Mouse (Mus musculus): Measurements from ENCODE around the gene Kndc1.

Gene Kndc1

DNA sequence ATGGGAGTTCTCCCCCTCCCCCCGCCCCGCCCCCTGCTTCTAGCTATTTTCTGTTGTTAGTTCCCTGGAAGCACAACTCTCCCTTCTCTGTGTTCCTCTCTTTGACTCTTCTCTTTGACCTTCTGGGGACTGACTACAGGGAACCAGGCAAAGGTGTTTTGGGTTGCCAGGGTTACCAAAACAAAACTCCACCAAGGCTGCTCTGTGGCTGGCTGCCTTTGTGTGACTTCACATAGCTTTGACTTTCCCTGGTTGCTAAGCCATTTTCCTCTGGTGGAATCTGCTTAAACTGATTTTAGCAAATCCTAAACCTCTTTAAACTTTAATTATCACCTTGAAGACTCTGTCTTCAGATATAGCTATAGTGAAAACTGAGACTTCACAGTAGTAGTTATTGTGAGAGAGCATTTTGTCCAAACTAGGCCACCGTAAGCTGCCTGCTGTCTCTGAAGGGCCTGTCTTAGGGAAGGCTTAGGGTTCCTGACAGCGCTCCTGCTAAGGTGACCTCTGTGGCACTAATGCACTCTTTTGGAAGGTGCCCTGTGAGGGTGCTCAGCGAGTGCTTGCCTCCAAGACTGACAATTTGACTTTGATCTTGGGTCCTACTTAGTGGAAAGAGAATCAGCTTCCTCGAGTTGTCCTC lies 57.6 kb downstream of the Kndc1 start:
- DNase-seq (ENCODE audit: low spot score) = no peak

DNA sequence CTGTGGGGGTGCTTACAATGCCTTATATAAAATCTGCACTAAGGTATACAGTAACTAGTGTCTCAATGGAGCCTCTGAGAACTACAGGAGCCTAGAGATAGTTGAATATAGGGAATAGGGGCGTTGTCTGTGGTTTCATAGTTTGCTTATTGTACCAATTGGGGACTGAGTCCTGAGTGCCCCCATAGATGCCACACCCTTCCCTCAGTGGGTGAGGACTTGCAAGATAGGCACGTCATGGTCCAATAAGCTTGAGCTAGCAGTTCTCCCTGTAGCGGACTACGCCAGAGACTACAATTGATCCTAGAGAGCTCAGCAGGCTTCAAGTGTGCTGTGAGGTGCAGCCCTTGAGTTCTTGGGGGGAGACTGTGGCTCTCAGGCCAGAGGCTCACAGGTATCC lies 61.0 kb downstream of the Kndc1 start:
- DNase-seq (ENCODE audit: low spot score) = no peak

DNA sequence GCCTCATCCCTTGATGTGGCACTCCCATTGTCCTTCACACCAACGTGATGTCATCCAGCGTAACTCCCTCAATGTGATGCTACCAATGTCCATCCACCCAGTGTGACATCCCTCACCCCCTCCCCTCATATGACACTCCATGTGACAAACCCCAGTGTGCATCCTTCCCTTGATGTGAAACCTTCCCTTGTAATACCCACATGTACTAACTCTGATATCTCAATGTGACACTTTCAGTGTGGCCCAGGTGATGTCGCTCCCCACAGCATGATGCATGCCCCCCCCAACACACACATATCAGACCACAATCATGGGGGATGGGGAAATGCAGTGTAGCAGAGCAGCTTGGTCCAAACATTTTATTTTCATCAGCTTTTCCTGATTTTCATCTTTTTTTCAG lies 62.2 kb downstream of the Kndc1 start:
- no peak for DNase-seq (ENCODE audit: low spot score)

DNA sequence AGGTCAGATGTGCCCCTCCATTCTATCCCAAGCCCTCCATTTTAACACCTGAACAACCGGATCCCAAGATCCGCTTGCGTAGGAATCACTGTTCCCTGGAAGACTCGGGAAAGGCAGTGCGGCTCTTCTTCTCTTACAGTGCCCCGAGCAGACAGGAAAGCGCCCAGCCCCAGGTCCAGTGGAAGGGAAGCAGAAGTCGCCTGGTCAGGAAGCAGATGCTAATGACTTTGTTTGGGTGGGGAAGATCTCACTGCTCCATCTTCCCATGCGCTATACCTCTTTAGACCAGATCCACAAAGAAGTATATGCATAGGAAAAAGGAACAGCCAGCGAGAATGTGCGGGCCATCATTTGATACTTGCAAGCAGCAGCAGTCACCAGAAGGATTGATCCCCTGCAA lies 62.9 kb downstream of the Kndc1 start:
- peak; percentile 49 for DNase-seq (ENCODE audit: low spot score)

DNA sequence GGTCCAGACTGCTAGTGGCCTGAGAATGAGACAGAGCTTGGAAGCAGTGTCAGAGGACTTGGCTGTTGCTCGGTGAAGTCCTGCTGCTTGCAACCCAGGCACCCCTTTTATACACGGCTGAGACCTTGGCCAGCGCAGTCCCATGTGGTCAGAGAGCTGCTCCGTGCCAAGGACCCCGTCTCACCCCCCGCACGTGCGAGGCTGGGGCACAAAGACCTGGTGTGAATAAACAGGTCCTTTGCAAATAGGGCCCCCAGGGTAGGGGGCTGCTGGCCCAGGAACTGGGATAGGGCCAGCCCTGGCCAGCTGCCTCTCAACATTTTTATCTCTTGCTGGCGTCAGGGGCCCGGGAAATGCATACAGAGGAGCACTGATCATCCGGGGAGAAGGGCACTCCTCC lies 63.5 kb downstream of the Kndc1 start:
- peak; percentile 87 for DNase-seq (ENCODE audit: low spot score)

DNA sequence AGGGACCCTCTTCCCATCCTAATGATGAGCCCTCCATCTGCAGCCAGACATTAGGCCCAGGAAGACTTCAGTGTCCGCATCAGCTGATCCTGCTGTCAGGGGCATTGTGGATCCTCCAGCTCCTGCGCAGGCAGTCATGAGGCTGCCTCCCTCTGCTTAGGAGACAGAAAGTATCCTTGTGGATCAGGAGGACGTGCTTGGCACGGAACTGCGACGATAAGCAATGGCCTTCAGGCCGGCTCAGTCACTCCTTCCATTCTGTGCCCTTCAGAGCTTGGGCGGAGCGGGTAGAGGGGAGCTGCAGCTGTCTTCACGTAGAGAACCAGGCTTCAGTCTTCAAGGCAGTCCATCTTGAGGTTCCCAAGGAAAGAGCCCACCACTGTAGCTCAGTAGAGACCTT lies 66.6 kb downstream of the Kndc1 start:
- DNase-seq (ENCODE audit: low spot score) = peak; percentile 72

DNA sequence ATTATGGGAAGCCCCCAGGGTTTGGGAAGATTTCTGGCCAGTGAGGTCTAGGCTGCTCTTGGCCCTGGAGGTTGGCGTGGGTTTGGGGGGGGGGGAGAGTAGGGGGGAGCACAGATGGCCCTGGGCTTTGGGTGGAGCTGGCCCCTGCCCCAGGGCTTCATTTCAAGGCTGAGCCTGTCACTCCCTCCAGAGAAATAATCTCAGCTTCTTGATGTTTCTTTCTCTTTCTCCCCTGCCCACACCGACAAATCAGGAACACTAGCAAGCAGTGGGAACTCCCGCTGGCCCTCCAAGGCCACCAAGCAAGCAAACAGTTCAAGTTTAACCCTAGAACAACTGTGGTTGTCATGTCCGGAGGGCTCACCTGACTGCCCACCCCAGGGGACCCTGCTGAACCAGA lies 69.3 kb downstream of the Kndc1 start:
- peak; percentile 46 for DNase-seq (ENCODE audit: low spot score)

DNA sequence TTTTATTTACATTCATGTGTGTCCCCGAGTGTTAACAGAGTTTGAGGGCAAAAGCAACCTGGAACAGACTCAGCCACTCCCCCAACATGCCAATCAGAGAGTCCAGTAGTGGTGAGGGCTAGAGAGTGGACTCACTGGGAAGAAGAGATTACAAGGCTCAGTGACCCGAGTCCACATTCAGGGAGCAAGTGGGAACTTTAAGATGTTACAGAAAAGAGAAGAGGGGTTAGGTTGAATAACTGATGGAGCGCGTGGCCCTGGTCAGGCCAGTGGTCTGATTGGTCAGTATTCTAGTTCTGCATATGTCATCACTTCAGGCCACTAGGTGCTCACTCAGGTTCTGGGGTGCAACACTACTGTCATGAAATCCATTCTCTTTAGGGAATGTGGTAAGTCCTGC lies 72.7 kb downstream of the Kndc1 start:
- no peak for DNase-seq (ENCODE audit: low spot score)

DNA sequence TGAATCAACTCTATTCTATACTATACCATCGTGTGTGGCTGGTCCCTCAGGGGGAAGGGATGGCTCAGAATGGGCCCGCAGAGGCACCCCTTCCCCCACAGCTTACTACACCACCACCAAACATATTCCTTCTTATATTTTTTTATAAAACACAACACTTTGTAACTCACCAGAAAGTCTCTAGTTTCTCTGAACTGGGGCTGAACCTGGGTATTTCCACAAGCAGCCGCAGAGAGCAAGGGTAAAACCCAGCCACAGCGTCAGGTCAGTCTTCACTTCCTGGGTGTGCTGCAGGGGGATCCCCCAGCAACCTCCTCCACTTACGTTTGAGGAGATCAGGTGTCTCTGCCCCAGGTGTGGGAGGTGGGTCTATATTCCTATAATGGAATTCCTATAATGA lies 73.9 kb downstream of the Kndc1 start:
- DNase-seq (ENCODE audit: low spot score) = no peak

DNA sequence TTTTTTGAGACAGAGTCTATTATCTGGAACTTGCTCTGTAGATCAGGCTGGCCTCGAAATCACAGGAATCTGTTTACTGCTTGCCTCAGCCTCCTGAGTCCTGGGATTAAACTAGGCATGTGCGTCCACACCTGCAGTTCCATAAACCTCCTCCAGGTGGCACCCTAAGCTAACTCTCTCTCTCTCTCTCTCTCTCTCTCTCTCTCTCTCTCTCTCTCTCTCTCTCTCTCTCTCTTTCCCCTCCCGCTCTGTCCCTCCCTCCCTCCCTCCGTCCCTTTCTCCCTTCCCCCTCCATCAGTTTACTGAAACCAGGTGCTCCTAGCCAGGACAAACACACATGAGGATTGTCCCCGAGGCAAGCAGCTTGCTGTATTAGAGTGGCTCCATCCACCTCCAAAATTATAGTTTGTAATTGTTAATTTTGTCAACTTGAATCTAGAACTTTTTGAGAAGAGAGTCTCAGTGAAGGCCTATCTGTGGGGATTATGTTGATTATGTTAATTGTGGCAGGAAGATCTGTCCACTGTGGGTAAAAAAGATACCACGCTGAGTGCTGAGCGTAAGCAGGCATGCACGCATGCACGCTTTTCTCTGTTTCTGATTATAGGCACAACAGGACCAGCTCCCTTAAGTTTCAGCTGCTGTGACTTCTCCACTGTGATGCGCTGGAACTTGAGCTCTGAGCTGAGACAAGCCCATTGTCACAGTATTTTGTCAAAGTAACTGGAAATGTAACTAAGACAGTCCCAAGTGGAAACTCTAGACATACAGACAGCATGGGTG lies 75.0 kb downstream of the Kndc1 start:
- DNase-seq (ENCODE audit: low spot score) = peak; percentile 94

DNA sequence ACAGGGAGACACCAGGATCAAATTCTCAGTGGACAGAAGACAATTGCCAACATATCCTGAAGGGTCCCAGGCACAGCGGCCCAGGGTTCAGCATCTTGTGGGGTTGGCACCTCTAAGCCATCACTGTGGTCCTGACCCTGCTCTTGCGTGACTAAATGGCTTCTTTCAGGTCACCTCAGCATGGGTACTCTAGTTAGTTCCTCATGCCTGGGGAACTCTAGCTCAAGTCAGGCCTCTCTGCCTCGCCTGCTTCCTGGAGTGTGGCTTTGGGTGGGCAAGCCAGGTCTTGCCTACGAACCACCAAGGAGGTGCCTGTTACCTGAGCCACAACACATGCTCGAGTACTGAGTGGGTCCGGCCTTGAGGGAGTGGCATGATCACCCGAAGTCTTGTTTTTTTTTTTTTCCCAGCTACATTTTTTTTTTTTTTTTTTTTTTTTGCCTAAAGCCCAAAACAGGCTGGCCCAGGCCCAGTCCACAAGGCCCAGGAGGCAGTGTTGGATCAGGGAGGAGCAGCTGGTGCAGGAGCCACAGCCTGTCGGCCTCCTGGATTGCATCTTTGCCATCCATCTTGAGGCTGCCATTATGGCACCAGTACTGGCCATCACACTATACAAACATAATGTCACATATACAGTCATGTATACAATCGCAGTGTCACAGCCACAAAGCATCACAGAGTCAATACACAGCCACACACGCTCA lies 75.9 kb downstream of the Kndc1 start:
- no peak for DNase-seq (ENCODE audit: low spot score)

DNA sequence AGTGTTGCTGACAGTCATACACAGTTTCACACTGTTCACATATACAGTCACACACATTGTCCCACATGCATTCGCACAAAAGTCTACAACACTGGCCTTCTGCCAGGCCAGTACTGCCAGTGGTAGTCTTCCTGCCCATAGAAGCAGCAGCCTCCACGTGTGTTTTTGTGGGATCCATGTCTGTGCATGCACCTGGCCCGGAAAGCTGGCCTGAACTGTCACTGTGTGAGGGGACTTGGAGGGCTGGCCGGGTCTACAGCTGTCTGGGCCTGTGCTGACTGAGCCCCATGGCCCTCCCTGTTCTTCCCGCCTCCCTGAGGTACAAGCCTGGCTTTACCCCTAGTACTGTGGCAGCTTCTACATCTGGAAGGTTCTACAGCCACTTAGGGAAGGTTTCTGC lies 76.5 kb downstream of the Kndc1 start:
- no peak for DNase-seq (ENCODE audit: low spot score)

DNA sequence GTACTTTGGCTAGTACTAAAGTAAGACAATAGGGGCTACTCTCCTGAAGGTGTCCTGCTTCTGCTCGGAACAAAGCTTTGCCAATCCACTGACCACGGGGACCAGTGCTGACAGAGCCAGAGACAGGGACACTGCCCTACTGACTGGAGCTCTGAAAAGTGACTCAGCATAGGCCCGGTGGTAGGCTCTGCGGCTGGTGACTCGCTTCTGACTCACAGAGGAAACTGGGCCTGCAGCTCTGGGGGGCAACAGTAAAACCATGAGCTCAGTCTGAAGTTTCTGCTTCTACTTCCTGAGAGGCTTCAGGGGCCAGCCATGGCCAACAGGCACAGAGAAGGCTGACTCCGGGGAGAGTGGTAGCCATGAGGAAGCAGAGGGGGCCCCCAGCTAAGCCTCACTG lies 76.9 kb downstream of the Kndc1 start:
- DNase-seq (ENCODE audit: low spot score) = no peak

DNA sequence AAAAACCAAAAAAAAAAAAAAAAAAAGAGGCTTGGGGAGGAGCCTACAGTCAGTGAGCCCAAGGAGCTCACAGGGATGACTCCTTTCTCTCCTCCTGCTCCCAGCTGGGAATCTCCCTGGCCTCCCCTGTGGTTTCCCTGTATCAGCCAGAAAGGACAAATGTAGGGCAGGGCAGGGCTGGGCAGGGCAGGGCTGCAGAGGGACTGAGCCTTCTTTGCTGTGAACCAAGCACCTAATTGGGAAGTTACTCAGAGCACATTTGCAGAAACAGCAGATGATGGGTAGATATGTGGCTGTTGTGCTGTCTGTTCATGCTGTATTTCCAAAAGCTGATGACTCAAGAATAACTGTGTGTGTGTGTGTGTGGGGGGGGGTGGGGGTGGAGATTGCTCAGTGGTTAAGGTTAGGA lies 78.4 kb downstream of the Kndc1 start:
- DNase-seq (ENCODE audit: low spot score) = no peak

DNA sequence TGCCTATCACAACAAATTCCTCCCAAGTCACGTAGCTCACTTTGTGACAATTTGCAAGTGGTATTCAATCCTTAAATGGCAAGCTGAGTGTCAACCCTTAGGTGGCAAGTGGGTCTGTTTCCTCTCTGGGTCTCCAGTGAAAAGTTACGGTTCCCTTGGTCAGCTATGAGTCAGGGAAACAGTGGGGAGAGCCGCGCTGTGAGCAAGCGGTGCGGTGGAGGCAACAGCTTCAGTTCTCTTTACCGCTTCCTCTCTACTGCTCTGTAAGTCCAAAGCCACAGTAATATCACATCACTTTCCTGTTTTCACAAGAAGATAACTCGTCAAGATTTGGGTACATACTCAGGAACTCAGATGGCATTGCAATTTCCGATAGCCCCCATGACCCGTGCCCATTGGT lies 79.8 kb downstream of the Kndc1 start:
- DNase-seq (ENCODE audit: low spot score) = no peak

DNA sequence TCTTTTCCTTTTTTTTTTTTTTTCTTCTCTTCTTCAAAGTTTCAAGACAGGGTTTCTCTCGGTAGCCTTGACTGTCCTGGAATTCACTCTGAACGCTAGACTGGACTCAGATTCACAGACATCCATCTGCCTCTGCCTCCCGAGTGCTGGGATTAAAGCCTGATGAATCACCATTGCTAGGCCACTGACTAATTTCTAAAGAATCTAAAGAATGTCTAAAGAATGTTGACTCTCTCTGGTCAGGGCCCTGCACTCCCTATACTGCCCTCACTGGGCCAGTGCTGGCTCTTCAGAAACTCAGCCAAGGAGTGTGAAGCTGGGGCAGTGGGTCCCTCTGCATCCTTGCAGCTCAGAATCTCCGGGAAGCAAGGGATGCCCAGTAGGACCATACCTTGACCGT lies 81.0 kb downstream of the Kndc1 start:
- DNase-seq (ENCODE audit: low spot score) = no peak

DNA sequence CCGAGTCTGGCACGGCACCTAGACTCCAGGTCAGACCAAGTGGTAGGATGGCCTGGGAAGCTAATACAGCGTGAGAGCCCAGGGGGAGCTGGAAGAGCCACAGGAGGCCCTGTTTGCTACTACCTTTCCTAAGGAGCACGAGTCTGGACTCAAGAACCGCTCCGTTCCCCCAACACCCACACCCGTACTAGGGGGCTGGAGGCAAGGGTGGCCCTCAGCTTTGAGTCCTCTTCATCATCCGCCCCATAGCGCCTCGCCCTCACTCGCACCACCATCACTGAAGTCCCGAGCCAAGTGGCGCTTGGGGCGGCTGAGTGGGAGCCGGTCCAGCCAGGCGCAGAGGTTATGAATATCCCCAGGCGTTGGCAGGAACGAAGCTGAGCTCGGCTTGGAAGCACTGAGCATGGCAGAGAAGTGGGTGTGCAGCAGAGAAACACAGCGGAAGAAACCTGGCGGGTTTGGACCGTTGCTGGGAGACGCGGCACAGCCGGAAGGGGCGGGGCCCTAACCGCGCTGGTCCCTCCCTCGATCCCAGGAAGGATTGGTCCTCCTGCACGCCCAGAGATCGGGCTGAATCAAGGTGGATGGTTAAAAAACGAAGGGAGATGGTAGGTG lies 83.9 kb downstream of the Kndc1 start, which contains the start of gene 6430531B16Rik:
Gene 6430531B16Rik (minus strand): TSS at position 478 of the 615 bp plus-strand sequence.
- DNase-seq (ENCODE audit: low spot score) = peak; percentile 91

DNA sequence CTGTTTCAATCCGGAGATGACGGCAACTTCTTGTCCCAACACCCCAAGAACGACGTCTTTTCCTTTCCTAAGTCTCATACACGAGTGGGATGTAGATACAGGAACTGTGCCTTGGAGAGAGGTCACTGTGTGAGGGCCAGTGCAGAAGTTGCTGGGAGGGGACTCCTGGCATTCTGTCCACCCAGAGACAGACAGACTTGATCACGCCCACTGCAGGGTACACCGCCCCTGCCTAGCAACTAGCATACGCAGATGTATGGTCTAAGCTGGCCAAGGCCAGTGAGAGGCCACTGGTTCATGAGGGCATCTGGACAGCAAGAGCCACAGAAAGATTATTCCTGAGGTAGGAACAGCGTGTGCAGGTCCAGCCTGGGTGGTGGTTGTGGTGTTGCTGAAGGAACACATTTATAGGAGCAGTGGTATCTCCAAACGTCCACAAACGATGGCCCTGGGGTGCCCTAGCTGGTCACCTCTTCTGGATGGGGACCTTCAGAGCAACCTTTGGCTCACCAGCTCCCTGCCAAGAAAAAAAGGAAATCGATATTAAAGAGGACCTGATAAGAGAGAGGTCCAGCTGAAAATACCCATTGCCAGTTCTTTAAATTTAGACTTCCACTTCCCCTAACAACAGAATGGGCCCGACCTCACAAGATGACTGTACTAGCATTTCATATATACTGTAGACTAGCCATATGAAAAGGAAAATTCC lies 84.7 kb downstream of the Kndc1 start:
- DNase-seq (ENCODE audit: low spot score) = no peak

DNA sequence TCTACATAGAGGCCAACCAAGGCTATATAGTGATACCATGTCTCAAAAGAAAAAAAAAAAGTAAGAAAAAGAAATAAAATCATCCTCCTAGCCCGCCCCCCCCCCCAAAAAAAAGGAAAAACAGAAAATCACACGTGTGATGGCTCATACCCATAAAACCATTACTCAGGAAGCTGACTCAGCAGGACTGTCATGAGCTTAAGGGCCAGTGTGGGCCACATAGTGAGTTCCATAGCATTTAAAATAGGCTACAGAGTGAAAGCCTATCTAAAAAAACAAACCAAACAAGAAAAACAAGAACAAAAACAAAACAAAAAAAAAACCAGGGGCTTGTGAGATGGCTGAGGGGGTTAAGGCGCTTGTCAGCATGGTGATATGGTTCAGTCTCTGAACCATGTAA lies 86.3 kb downstream of the Kndc1 start:
- DNase-seq (ENCODE audit: low spot score) = no peak

DNA sequence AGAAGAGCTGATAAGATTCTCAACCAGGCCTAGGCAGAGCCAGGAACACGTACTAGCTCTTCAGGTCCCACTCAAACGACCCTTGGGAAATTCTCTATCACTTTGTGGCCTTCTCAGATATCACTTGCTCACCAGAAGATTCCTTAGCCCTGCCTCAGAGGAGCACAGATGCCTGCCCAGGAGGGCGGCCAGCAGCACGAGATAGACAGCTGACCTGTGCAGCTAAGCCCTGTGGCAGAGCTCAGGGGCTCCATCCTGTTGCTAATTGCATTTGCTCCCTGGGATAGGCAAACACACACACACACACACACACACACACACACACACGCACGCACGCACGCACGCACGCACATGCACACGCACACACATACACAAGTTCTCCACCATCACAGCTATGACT lies 87.6 kb downstream of the Kndc1 start:
- no peak for DNase-seq (ENCODE audit: low spot score)

DNA sequence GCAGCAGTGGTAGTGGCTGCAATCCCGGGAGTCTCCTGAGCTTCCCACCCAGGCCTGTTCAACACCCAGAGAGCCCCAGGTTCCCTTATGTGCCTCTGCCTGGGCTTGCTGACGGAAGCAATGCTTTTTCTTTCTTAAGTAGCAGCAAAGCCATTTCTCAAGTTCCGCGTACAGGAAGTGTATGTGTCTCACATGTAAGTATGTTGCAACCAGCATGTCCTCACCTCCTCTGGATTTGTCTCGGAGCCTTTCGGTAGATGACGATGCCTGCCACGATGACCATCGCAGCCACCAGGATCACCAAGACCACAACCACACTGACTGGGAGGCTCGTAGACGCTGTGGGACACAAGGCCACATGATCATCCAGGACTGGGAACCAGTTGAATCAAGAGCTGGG lies 90.0 kb downstream of the Kndc1 start:
- no peak for DNase-seq (ENCODE audit: low spot score)

DNA sequence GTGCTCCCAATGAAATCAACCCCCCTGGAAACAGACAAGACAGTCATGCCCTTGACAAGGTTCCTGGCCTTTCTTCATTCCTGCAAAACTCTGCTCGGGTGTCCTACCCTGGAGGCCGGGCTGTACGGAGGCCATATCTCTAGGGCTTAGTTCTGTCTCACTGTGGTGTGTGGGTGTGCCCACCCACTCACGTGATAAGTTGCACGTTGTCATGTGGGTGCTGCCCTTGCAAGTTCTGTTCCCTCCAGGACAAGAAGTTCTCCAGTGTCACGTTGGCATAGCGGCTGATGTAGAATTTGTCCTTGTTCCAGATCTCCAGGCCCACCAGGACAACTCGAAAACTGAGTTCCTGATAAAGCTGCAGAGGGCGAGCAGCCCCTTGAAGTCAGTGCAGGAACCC lies 93.8 kb downstream of the Kndc1 start:
- no peak for DNase-seq (ENCODE audit: low spot score)

Measured in testis, postnatal 10 days (tissue).